Mouse (Mus musculus) heart, postnatal 0 days (tissue): ENCODE results near the gene Tatdn2.

ENCODE experiments used
- CTCF ChIP-seq: IDR thresholded peaks from 2 replicates; pipeline ENCODE4 v1.5.1; 2016; ENCODE audit warnings: antibody characterized with exemption, control low read depth, low read depth
- EP300 ChIP-seq: IDR thresholded peaks from 2 replicates; pipeline ENCODE4 v1.6.1; 2016; ENCODE audit warnings: antibody characterized with exemption, low read depth

DNA sequence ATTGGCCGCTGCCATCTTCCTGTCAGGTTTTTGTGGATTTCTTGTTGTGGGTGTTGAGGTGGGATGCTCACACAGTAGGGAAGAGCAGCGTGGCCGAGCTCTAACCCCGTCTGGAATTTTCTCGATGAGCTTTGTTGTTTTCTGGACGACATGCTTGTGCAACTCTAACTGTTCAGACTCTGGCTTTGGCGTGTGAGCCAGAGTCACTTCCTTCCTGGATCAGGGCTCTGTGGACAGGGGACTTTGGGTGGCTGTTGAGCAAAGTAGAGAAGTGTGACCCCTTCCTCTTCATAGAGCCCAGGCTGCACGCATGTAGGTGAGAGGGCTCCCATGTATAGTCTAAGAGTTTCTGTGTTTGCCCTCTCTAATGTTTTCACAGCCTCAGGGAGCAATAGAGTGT lies 42.7 kb upstream of the Tatdn2 start:
- TF ChIP-seq EP300 (no peak), CTCF (no peak)
